Mouse (Mus musculus) kidney, adult 18-20 months (tissue): ENCODE measurements around the gene Abcg5.

Experiments
- DNase-seq: peaks from one replicate; pipeline ENCODE4 v3.0.0; 2021

The Abcg5 gene

DNA sequence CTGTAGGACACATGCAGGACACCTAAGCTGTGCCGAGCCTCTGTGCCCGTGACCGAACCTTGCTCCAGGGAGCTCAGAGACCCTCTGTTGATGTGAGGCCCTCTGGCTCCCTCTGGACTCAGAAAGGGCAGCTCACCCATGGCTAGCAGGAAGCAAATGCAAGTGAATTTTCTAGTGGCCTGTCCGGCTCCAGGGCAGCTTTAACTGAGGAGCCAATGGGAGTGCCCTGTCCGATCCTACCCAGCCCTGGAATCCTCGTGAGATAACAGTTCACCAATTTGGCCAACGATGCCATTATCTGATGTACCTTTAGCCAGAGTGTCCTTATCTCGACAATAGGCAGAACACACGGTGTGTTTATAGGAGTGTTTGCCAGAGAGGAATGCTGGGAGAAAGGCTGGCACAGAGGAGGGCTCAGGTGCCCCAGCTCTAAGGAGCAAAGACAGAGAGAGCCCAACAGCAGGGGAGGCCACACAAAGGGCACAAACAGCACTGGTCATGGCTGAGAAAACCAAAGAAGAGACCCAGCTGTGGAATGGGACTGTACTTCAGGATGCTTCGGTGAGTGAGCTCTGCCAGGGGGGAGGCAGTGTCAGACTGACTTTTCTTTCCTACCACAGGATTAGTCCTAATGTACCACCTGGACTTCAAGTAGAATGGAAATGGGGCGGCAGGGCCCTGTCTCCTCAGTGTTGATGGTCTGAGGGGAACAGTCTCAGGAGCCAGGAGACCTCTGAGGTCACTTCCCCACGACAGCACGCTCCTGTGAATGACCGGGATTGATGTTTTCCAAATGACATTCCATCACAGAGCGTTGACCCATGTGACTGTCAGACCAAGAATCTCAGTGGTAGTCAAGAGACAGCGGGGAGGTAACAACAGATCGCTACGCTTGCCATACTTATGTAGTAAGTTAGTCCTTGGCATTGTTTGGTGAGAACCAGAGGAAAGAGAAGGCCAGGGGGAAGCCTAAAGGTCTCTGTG, at the start of gene Abcg5:
Abcg5 (minus strand) TSS at position 278 of the 984 bp plus-strand sequence.
- no peak for DNase-seq

DNA sequence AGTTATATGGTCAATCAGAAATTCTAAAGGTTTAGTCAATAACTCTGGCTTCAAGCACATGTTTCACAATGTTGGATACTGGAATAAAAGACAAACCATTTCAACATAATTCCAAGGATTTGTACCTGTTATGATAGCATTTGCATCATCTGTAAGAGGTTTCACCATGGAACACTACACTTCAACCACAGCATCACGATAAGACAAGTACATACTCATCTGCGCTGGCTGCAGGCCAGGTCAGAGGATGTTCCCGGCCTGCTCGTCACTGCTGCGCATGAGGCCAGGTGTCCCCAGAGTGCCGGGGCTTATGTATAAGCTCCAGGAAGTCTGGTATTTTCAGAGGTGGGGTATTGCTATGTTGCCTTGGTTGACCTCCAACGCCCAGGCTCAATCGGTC, 49.8 kb upstream of the Abcg5 start:
- no peak for DNase-seq

DNA sequence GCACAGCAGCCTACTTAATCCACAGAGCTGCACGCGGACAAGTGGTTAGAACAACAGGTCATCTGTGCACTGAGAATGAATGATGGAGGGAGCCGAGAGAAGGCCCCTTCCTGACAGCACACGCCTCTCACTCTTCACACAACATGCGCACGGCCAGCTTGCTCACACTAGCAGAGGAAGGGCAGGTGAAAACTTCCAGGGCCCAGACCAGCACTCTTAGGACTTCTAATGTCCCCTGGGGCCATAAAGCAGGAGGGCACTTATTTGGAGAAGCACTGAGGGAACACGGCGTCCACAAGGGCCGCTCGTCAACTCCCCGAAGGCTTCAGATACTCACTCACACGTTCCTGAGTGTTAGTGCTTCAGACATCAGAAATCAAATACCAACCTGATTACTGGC, 48.5 kb upstream of the Abcg5 start:
- no peak for DNase-seq

DNA sequence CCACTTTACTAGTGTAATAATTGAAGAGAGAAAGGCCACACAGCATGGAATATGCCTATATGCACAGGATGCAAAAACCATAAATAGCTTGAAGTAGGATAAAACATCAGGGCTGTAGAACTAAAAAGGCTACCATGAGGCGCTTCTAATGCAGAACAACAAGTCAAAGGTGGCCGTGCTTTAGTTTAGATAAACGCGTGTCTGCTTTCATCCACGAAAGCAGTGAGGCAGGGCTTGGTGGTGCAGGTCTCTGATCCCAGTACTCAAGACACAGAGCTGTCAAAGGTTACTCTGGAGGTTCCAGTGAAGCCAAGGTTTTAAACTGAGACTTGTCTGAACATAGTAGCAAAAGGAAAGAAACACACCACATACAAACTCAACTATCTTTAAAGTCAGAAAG, 46.3 kb upstream of the Abcg5 start:
- DNase-seq, result no peak

DNA sequence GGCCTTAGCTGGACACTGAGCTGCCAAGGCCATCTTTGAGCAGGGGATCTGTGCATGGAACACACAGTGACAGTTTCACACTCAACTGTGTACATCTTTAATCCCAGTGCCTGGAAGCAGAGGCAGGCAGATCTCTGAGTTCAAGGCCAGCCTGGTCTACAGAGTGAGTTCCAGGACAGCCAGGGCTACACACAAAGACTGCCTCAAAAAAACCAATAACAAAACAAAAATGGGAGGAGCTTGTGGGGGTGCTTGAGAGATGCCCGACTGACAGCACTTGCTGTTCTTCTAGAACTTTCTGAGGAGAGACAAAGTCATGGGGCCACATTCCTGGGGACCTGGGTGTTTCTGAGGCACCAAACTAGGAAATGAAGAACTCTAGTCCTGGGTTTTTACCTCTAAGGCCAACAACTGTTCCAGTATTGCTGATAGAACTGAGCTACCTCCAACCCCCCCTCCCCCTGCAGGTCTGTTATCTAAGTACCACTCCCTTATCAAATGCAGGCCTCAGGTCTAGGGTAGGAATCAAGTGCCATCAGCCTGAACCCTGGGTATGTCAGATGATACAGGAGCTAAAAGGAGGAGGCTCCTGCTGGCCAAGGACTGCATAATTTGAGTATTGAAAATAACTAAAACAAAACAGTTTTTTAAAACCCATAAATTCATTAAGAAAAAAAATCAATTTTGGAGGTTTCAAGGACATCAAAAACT, 45.5 kb upstream of the Abcg5 start:
- DNase-seq, result no peak

DNA sequence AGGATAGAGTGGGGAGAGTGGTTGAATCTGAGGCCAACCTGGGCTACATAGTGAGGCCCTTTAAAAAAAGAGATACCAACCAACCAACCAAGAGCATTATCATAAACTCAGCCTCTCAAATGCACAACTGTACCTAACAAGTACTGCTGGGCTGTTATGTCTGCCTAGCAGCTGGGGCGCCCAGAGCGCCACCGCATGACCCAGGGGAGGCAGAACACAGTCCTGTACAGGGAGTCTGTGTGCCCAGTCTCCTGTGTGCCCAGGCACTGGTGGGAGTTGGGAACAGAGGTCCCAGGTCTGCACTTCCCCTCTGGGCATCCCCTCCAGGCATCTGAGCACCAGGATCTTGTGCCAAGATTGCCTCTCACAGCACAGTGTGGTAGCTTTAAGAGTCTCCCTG, 42.4 kb upstream of the Abcg5 start:
- no peak for DNase-seq

DNA sequence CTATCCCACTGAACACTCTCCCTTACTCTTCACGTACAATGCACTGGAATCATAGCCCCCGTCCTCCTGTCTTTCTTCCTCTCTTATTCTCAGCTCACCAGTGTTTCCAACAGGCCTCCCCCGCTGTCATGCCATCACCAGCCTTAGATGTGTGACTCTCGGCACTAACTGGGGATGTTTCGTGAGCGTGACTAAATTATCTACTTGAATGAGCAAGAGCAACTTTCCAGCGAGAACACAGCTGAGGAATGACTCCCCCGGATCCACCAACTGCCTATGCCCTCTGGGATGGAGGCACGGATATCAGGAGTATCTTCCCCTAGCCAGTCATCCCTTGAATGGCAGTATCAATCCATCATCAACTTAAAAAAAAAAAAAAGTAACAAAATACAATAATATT, 41.2 kb upstream of the Abcg5 start:
- no peak for DNase-seq

DNA sequence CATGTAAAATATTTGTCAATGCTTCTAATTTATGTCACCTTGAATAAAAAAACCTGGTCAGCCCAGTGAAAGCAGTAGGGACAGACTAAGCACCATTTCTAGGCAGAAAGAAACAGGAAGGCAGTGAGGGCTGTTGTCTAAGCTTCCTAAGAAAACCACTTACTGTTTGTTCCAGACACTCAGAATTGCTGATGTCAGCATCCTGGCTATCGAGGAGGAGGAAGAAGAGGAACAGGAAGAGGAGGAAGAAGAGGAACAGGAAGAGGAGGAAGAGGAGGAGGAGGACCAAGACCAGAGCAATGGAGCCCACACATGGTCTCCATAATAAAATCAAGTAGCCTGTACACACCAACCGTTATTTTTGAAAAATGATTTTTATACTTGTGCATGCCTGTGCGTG, 36.3 kb upstream of the Abcg5 start:
- DNase-seq, result no peak

DNA sequence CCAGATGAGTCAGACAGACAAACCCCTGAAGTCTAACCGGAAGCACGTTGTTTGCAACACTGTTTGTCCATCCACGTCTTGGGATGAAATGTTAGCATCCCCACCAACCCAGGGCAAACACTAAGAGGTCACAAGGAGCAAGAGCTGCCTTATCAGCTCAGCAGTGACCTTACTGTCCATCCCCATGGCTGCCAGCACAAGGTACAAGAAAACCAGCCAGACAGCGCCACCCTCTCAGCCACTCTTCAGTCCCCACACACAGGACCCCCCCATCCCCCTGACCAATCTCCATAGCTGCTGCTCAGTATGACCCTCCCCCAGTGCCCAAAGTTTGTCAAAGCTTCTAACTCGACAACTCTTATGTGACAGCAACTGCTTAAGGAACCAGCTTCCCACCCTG, 34.6 kb upstream of the Abcg5 start:
- DNase-seq, result no peak

DNA sequence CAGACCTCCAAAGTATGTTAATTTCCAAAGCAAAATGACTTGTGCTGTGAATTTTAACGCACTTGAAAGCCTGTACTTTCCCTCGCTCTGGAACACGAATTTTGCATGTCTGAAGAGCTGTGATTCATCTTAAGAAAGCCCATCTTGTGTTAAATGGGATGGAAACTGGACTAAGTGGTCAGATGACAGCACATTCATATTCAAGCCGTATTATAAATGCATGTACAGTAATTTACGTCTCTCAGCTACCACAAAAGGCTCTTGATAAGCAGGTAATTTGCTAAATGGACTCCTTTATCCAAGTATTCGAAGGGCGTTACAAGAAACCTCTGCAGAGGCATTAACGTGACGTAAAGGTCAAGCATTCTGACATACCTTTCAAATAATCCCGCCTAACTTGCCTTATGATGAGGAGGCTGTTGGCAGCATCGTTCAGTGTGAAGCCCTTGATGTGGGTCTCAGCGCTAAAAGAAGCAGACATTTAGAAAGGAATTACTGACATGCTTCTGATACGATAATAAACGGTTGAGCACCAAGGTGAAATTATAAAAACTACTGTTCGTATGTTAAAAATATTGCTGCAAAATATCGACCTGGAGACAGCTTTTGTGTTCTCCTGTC, 33.6 kb upstream of the Abcg5 start:
- no peak for DNase-seq

DNA sequence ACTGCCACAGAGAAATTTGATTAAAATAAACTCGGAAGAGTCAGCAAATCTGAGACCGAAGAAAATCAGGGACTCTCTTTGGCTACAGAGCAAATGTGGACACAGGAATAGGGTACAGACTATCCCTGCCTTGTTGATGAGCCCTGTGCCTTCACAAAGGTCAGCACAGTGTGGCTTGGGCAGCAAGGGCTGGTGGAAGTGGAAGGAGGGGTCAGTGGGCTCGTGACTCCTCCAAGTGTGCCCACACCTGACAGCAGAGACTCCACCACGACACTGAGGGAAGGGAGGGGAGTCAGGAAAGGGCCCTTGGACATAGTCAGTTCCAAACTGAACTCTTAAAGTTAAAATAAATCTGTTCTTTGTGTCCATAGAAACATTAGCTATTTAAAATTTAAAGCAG, 32.1 kb upstream of the Abcg5 start:
- no peak for DNase-seq

DNA sequence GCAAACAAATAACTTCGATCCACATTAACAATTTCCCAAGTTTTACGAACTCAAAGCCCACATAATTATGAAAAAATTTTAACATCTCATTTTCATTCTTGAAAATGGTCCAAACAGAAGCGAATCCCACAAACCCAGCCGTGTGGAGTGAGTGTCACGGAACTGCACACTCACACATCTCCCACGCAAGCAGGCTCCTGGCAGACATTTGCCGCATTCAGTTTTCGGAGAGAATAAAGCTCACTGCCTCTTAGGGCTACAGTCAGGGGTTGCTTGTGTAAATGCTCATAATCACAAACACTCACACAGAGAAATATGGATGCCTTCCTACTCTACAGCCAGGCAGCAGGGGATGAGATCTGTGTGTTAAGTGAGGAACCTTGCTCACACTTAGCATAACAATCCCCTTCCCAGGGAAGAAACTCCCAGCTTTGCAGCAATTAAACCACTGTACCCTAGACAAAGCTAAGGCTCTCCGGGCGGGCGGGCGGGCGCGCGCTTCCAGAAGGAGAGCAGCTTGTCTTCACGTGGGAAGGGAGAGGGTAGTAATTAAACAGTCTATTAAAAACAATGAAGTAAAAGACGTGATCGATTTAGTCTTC, 30.9 kb upstream of the Abcg5 start:
- no peak for DNase-seq

DNA sequence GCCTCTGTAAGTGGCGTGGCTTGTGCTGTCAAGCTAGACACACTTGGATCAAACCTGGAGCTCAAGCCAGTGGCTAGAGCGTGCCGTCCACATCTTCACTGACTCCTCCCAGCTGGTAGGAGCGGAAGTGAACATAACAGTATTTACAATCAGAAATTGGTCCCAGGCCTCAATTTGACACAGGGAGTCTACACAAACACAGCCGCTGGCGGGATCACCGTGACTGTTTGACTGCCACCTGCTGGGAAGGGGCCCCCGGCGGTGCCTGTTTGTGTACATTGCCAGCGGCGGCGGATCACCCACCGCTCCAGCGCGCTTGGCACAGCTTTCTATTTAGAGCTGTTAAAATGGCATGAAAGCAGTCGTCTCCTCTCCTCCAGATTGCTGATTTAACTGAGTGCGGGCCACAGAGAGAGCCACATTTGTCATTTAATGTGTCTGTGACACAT, 26.6 kb upstream of the Abcg5 start:
- no peak for DNase-seq

DNA sequence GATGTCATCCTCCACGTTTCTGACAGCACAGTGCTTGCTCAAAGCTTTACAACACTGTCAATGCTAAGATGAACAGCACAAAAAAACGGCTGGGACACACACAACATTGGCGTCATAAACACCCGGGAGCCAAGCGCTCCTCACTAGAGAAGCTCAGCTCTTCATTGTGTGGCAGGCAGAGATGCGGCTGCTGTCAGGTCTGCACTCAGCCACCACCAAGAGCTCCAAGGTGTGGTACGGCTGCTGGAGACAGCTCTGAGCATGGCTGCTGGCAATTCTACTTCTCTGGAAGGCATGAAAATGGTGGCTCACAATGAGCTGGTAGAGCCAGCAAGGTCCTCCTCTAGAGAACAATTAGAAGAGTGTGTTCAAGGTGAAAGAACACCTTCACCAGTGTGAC, 26.0 kb upstream of the Abcg5 start:
- no peak for DNase-seq

DNA sequence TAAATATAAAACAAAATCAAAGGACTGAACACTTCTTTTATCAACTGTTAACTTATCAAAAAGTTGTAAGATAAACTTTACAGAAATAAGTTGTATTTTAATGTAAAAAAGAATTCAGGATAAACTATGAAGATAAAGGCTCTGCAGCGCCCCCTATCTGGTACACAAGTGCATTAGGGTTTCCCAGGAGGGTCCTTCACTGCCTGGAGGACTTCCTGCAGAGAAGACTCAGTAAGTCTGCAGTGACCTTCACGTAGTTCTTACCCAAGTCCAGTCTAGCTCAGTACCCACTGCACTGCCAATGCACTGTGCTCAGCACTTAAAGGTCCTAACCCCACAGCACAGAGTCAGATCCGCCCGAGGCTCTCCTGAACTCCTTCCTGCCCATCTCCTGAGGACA, 24.6 kb upstream of the Abcg5 start:
- no peak for DNase-seq

DNA sequence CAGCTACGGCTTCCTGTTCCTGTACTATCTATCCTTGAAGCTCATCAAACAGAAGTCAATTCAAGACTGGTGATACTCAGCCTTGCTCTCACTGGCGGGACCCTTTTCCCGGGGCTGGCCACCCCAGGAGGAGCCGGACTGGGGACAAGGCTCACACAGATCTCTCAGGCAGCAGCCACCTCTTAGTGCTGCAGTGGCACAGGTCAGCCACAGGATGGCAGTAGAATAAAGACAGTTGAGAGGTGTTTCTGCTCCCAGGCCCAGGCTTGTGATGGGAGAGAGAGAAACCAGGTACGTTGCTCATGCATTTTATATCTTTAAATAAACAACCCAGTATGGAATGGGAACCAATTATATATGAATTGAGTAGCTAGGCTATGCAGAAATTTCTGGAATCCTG, 15.9 kb upstream of the Abcg5 start:
- peak; percentile 65 for DNase-seq

DNA sequence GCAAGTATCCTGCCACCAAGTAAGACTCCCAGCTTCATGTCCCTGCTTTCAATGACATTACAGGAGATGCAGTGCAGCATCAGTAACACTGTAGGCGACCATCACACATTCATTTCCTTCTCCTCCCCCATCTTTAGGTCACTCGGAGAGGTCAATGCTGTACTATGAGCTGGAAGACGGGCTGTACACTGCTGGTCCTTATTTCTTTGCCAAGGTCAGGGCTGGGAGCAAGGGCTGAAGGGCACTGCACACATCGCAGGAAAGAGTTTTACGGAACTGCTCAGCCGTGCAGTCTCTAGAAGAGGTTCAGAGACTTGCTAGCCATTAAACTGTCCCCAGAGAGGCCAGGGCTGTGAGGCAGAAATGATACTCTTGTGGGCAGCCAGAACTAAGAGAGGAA, 13.7 kb upstream of the Abcg5 start:
- DNase-seq, result peak; percentile 17

DNA sequence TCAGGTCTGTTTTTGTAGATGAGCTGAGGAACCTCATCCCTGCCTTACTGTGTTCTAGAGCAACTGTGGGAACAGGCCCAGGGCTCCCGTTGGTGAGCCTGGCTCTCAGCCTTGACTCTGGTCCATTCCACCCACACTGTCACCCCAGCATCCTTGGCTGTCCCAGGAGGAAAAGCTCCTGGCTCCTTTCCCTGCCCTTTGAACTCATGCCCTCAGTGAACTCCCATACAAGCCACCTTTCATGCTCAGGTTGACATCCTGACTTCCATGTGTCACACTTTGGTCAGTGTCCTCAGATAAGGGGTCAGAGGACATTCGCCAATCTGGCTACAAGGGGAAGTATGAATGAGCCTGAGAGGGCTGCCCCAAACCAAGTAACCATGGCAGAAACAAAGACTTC, 10.9 kb upstream of the Abcg5 start:
- no peak for DNase-seq

DNA sequence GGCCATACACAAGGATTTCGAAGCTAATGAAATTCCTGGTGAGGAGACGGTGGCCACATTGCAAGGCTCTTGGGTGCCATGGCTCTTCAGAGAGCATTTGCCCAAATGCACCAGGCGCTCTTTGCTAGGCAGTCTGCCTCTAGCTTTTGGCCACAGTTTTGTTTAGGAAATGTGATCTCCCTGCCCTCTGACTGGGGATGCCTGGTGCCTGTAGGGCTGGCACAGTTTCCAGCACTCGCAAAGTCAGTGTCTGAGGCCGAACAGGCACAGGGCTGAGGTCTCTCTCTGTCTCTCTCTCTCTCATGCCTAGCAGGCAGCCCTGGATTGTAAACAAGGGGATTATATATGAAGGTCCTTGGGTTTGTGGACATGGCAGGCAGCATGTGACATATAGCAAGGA, 7.3 kb upstream of the Abcg5 start:
- no peak for DNase-seq

DNA sequence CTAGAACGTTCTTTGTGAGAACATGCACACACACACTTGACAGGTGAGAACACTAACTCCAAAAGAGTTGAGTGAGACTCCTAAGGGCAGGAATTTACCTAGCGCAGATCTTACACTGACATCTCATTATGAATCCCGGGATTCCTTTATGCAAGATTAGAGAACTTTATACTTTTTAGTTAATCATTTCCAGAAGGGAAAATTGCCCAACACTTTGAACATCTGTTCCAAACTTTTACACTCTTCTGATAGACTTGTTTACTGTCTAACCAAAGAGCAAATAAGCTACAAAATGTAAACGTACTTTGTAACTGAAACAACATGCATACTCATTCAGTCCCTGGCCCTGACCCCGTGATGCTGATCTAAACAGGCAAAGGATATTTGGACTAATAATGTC, 6.5 kb upstream of the Abcg5 start:
- DNase-seq, result peak; percentile 29

DNA sequence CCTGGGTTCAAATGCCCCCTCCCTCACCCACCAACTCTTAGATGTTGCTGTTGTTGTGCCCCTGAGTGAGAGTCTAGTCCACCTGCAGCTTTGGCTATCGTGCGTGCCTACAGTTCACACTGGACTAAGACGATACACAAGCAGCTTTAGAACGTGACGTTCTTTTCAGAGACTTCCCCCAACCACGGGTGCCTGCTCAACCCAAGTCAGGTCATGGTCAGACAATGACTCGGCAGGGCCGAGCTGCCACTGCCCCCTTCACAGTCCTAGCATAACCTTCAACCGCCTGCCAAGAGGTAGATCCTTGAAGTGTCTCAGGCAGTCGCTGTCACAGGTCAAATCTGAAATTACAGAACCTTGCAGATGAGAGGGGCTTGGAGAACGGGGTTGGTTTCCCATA, 6.0 kb upstream of the Abcg5 start:
- DNase-seq, result no peak

DNA sequence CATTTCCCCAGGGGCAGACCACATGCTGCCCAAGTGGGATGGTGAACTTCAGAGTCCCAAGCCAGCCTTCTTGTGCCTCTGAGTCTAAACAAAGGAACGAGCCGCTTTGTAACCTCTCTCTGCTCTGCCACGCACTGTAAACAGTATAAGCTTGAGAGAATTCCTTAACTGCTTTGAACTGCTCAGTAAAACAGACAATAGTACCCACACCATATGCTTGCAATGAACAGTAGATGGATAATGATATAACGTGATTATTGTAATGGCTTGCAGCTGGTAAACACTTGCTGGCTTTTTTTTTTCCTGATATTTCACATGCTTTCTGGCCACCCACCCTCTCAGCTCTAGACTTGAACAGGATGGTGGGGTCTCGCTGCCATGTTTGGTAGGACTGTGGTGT, 5.2 kb upstream of the Abcg5 start:
- no peak for DNase-seq

DNA sequence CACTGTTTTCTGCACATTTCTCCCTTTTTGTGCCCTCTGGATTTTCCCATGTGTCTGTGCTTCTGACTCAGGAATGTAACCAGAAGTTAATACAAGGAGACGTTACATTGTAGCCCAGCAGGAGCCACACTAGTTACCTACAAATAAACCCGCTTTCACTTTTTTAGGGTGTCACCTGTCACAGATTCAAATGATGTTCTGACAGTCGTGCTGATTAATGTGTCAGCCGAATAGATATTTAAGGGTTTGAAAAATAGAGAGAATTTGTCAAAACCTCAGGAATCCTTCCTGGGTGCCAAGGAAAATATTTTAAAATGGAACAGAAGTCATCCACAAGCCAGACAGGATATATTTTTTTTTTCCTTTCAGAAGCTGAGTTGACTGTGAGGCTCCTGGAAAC, 2.5 kb upstream of the Abcg5 start:
- DNase-seq, result no peak
